Mouse (Mus musculus): ENCODE results near the gene Fgr. TPM values are rescaled to one million over a fixed set of nuclear protein-coding genes. Genes with fewer than 3 reads are reported as not detected.

Gene Fgr
- total and polyA plus RNA-seq, 3 experiments = 0.04 to 0.24 (median 0.13) TPM

GRCm38 (mm10) chr4:133014896-133015709 lies 41.2 kb downstream of the Fgr start:
- H3K27ac ChIP-seq (ENCODE audit: insufficient read depth, low read depth) = no peak overlapping the region
- no peaks in the 10 kb centered on the region for H3K9me3 ChIP-seq (replicated peaks; ENCODE audit: low read length)
- peaks cover 3% of the 10 kb centered on the region; the same call in 1 of the 2 replicates for H3K79me2 ChIP-seq (replicated peaks; ENCODE audit: control insufficient read depth, extremely low read depth, insufficient read depth, poor library complexity, severe bottlenecking)
- dilution Hi-C loops (cut with MboI; ENCODE audit: extremely low pct_ligation_motif_present, extremely low pct_unique_long_range_greater_than_20kb, low sequenced_read_pairs) = no loop called here
- DNase-seq (ENCODE audit: extremely low read depth) = no peak
- peaks cover 12 to 60% of the 10 kb centered on the region in 2 experiments for H3K4me1 ChIP-seq (ENCODE audit: control insufficient read depth in 1 of 2, insufficient read depth in 2 of 2)
- H3K9ac ChIP-seq (ENCODE audit: insufficient read depth, low read depth) = no peak overlapping the region
- no peak for TF ChIP-seq SMC3 (IDR thresholded peaks at IDR 0.05; ENCODE audit: low read depth, low read length)
- no peak for TF ChIP-seq MXI1 (IDR thresholded peaks at IDR 0.05; ENCODE audit: low read depth, low read length)
- H3K27me3 ChIP-seq (replicated peaks) = peaks cover 8% of the 10 kb centered on the region
- in situ Hi-C loops (cut with MboI; ENCODE audit: low pct_ligation_motif_present, low pct_unique_long_range_greater_than_20kb, low sequenced_read_pairs) = loop anchor here (5.0 to 10.0 kb wide), 2 partner anchors 32 to 190 kb away; no protein-coding TSS in a partner anchor
- no peak overlapping the region for H3K4me3 ChIP-seq (replicated peaks in 1 of 3; ENCODE audit: low read depth in 2 of 3, low read length in 2 of 3, poor library complexity in 1 of 3)
- H3K36me3 ChIP-seq (replicated peaks in 1 of 2; ENCODE audit: control insufficient read depth in 1 of 2, insufficient read depth in 1 of 2, low read length in 1 of 2) = peaks cover 0 to 40% of the 10 kb centered on the region in 2 experiments
- no peak overlapping the region for H3K4me2 ChIP-seq (ENCODE audit: insufficient read depth, low read depth, poor library complexity, severe bottlenecking)

GRCm38 (mm10) chr4:133015710-133016651 lies 42.1 kb downstream of the Fgr start:
- Histone ChIP-seq H3K27me3 (replicated peaks) (peaks cover under 1% of the 10 kb centered on the region), H3K36me3 (replicated peaks in 1 of 2; ENCODE audit: control insufficient read depth in 1 of 2, insufficient read depth in 1 of 2, low read length in 1 of 2) (peaks cover 0 to 47% of the 10 kb centered on the region in 2 experiments), H3K79me2 (replicated peaks; ENCODE audit: control insufficient read depth, extremely low read depth, insufficient read depth, poor library complexity, severe bottlenecking) (peaks cover 3% of the 10 kb centered on the region; the same call in 1 of the 2 replicates), H3K4me3 (replicated peaks in 1 of 3; ENCODE audit: low read depth in 2 of 3, low read length in 2 of 3, poor library complexity in 1 of 3) (no peak overlapping the region), H3K9ac (ENCODE audit: insufficient read depth, low read depth) (no peak overlapping the region), H3K27ac (ENCODE audit: insufficient read depth, low read depth) (no peak overlapping the region), H3K9me3 (replicated peaks; ENCODE audit: low read length) (no peaks in the 10 kb centered on the region), H3K4me2 (ENCODE audit: insufficient read depth, low read depth, poor library complexity, severe bottlenecking) (no peak overlapping the region), H3K4me1 (ENCODE audit: control insufficient read depth in 1 of 2, insufficient read depth in 2 of 2) (peaks cover 12 to 68% of the 10 kb centered on the region in 2 experiments)
- in situ Hi-C loops (cut with MboI; ENCODE audit: low pct_ligation_motif_present, low pct_unique_long_range_greater_than_20kb, low sequenced_read_pairs) (loop anchor here (10.0 kb wide), 1 partner anchor 189 kb away; no protein-coding TSS in a partner anchor), dilution Hi-C loops (cut with MboI; ENCODE audit: extremely low pct_ligation_motif_present, extremely low pct_unique_long_range_greater_than_20kb, low sequenced_read_pairs) (no loop called here)
- TF ChIP-seq CTCF (conservative IDR thresholded peaks at IDR 0.05 in 1 of 2, IDR thresholded peaks at IDR 0.05 in 1 of 2; ENCODE audit: low read depth in 2 of 2, low read length in 2 of 2) (peak in 1 of 2 experiments; percentile 35; a peak in 2 of 4 replicates), MAZ (IDR thresholded peaks at IDR 0.05; ENCODE audit: low read depth, low read length) (no peak)
- DNase-seq (ENCODE audit: extremely low read depth) = no peak

- Histone ChIP-seq H3K4me1 (ENCODE audit: control insufficient read depth in 1 of 2, insufficient read depth in 2 of 2) (peaks cover 17 to 76% of the 10 kb centered on the region in 2 experiments), H3K27ac (ENCODE audit: insufficient read depth, low read depth) (no peak overlapping the region), H3K9ac (ENCODE audit: insufficient read depth, low read depth) (no peak overlapping the region), H3K4me2 (ENCODE audit: insufficient read depth, low read depth, poor library complexity, severe bottlenecking) (no peak overlapping the region), H3K9me3 (replicated peaks; ENCODE audit: low read length) (no peaks in the 10 kb centered on the region), H3K36me3 (replicated peaks in 1 of 2; ENCODE audit: control insufficient read depth in 1 of 2, insufficient read depth in 1 of 2, low read length in 1 of 2) (peaks cover 0 to 49% of the 10 kb centered on the region in 2 experiments), H3K27me3 (replicated peaks) (no peaks in the 10 kb centered on the region), H3K79me2 (replicated peaks; ENCODE audit: control insufficient read depth, extremely low read depth, insufficient read depth, poor library complexity, severe bottlenecking) (peaks cover 3% of the 10 kb centered on the region; the same call in 1 of the 2 replicates), H3K4me3 (replicated peaks in 1 of 3; ENCODE audit: low read depth in 2 of 3, low read length in 2 of 3, poor library complexity in 1 of 3) (no peak overlapping the region)
- dilution Hi-C loops (cut with MboI; ENCODE audit: extremely low pct_ligation_motif_present, extremely low pct_unique_long_range_greater_than_20kb, low sequenced_read_pairs) (no loop called here), in situ Hi-C loops (cut with MboI; ENCODE audit: low pct_ligation_motif_present, low pct_unique_long_range_greater_than_20kb, low sequenced_read_pairs) (loop anchor here (10.0 kb wide), 1 partner anchor 188 kb away; no protein-coding TSS in a partner anchor)
- DNase-seq (ENCODE audit: extremely low read depth) = no peak
- TF ChIP-seq ZKSCAN1 (IDR thresholded peaks at IDR 0.05; ENCODE audit: borderline replicate concordance, low read depth, low read length) (no peak), MEF2A (IDR thresholded peaks at IDR 0.05; ENCODE audit: borderline replicate concordance, low read depth, low read length) (no peak), ZNF384 (IDR thresholded peaks at IDR 0.05; ENCODE audit: low read depth, low read length) (no peak), CTCF (conservative IDR thresholded peaks at IDR 0.05 in 1 of 2, IDR thresholded peaks at IDR 0.05 in 1 of 2; ENCODE audit: low read depth in 2 of 2, low read length in 2 of 2) (no peak), NELFE (IDR thresholded peaks at IDR 0.05; ENCODE audit: low read depth, low read length) (no peak), MAFK (IDR thresholded peaks at IDR 0.05; ENCODE audit: insufficient replicate concordance, low read length) (no peak), MAX (IDR thresholded peaks at IDR 0.05; ENCODE audit: low read length) (no peak), PAX5 (IDR thresholded peaks at IDR 0.05; ENCODE audit: low read length) (no peak), USF2 (conservative IDR thresholded peaks at IDR 0.05; ENCODE audit: low read depth, low read length) (no peak), UBTF (IDR thresholded peaks at IDR 0.05; ENCODE audit: low read depth, low read length) (no peak), MYC (IDR thresholded peaks at IDR 0.05; ENCODE audit: low read depth, low read length) (no peak), NRF1 (IDR thresholded peaks at IDR 0.05; ENCODE audit: low read depth, low read length) (no peak), ELF1 (IDR thresholded peaks at IDR 0.05; ENCODE audit: low read depth, low read length) (no peak), HCFC1 (IDR thresholded peaks at IDR 0.05; ENCODE audit: low read depth, low read length) (no peak), ZMIZ1 (IDR thresholded peaks at IDR 0.05; ENCODE audit: low read depth, low read length) (no peak), CHD1 (IDR thresholded peaks at IDR 0.05; ENCODE audit: low read depth, low read length) (no peak)
Observed at GRCm38 (mm10) chr4:133016677-133017415, 43.0 kb downstream of the Fgr start.
